Mouse (Mus musculus): ENCODE data around the gene Erbin.

GRCm38 (mm10) chr13:103963094-103963493 lies 42.8 kb upstream of the Erbin start:
- no peak for TF ChIP-seq CTCF (conservative IDR thresholded peaks at IDR 0.05; ENCODE audit: low read length)
- TF ChIP-seq POU5F1 (IDR thresholded peaks at IDR 0.05; ENCODE audit: borderline replicate concordance, low read length), result no peak
